Mouse (Mus musculus) limb, embryonic 10.5 days (tissue): ENCODE measurements around the gene Usp32. TPM values are rescaled to one million over a fixed set of nuclear protein-coding genes. Genes with fewer than 3 reads are reported as not detected.

Source experiments
- DNase-seq: peaks from one replicate; pipeline ENCODE4 v3.0.0-alpha.2; 2017; ENCODE audit warnings: low spot score
- H3K27ac ChIP-seq: fragments of 300-500 bp; sonication (generic); 2 replicates; pipeline ENCODE4 v1.5.1; 2016; ENCODE audit warnings: mild to moderate bottlenecking
- H3K27me3 ChIP-seq: fragments of 300-500 bp; sonication (generic); 2 replicates; pipeline ENCODE4 v1.6.1; 2016; ENCODE audit warnings: low read depth, mild to moderate bottlenecking; ENCODE audit not compliant: poor library complexity, severe bottlenecking
- H3K36me3 ChIP-seq: fragments of 300-500 bp; sonication (generic); 2 replicates; pipeline ENCODE4 v1.6.1; 2016; ENCODE audit warnings: mild to moderate bottlenecking, moderate library complexity
- H3K4me1 ChIP-seq: fragments of 300-500 bp; sonication (generic); 2 replicates; pipeline ENCODE4 v1.6.1; 2016
- H3K4me3 ChIP-seq: fragments of 300-500 bp; sonication (generic); 2 replicates; pipeline ENCODE4 v1.5.1; 2016; ENCODE audit warnings: mild to moderate bottlenecking, moderate library complexity
- H3K9me3 ChIP-seq: fragments of 300-500 bp; sonication (generic); replicated peaks from 2 replicates; pipeline ENCODE4 v1.6.1; 2016; ENCODE audit warnings: mild to moderate bottlenecking
- WGBS: fragments of 180-500 bp; shearing (Covaris S2); methylation state at CpG from one replicate; pipeline ENCODE4 v1.1.7; 2016; 5-methylcytosine and 5-hydroxymethylcytosine counted together
- polyA plus RNA-seq: library from polyadenylated mRNA; unstranded; fragments of >200 nt; fragmentation: Nextera tagmentation; extraction: Ambion mirVana; gene quantifications from 2 replicates; pipeline ENCODE4 v1.2.1, GENCODE M21; 2016

Usp32 gene
- polyA plus RNA-seq, 1 experiment from 2014 or later: 4.5 TPM

- Histone ChIP-seq H3K27ac (peak overlapping the region; percentile 71), H3K27me3 (no peaks in the 10 kb centered on the region), H3K9me3 (no peaks in the 10 kb centered on the region), H3K36me3 (no peaks in the 10 kb centered on the region), H3K4me3 (no peak overlapping the region), H3K4me1 (peaks cover 25% of the 10 kb centered on the region)
- DNase-seq: peak; percentile 62
- 33% methylated on average over 5 of the region's 5 CpGs for WGBS
Observed at GRCm38 (mm10) chr11:84967113-84967512, 172.8 kb downstream of the Usp32 start.

GRCm38 (mm10) chr11:84966696-84967095, 173.3 kb downstream of the Usp32 start:
- WGBS: 81% methylated on average over 4 of the region's 4 CpGs
- H3K27me3 ChIP-seq: no peaks in the 10 kb centered on the region

GRCm38 (mm10) chr11:84963556-84963955, 176.4 kb downstream of the Usp32 start:
- Histone ChIP-seq H3K4me1 (peaks cover 37% of the 10 kb centered on the region), H3K9me3 (no peaks in the 10 kb centered on the region), H3K4me3 (no peak overlapping the region), H3K27me3 (peaks cover 17% of the 10 kb centered on the region), H3K36me3 (no peaks in the 10 kb centered on the region), H3K27ac (no peak overlapping the region)
- DNase-seq: no peak
- 79% methylated on average over 3 of the region's 3 CpGs for WGBS

More at GRCm38 (mm10) chr11:84966696-84967095, 173.3 kb downstream of the Usp32 start:
- no peaks in the 10 kb centered on the region for H3K9me3 ChIP-seq
- peaks cover 21% of the 10 kb centered on the region for H3K4me1 ChIP-seq
- no peak for DNase-seq
- no peaks in the 10 kb centered on the region for H3K36me3 ChIP-seq
- H3K27ac ChIP-seq: peak overlapping the region; percentile 71
- H3K4me3 ChIP-seq: no peak overlapping the region

DNA sequence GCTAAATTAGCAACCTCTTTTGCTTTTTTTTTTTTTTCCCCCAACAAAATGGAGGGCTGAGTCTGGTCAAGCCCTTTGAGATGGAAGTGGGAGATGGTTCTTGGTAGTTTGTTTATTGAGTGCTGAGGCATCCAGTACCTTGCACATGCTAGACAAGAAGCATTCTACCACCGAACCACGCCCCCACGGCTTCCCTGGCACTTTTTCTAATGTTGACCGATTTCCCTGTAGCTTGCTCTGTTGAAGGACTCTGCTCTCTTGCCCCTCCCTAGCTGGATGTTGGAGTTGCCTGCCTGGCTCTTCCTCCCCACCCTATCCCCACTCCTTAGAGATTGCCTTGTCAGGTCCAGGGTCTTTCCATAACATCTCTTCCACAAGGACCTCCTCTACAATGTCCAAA, 177.4 kb downstream of the Usp32 start:
- DNase-seq: no peak
- H3K4me1 ChIP-seq: peaks cover 39% of the 10 kb centered on the region
- 96% methylated on average over 4 of the region's 4 CpGs for WGBS
- no peak overlapping the region for H3K4me3 ChIP-seq
- H3K9me3 ChIP-seq: no peaks in the 10 kb centered on the region
- no peaks in the 10 kb centered on the region for H3K36me3 ChIP-seq
- H3K27me3 ChIP-seq: peaks cover 27% of the 10 kb centered on the region
- no peak overlapping the region for H3K27ac ChIP-seq

DNA sequence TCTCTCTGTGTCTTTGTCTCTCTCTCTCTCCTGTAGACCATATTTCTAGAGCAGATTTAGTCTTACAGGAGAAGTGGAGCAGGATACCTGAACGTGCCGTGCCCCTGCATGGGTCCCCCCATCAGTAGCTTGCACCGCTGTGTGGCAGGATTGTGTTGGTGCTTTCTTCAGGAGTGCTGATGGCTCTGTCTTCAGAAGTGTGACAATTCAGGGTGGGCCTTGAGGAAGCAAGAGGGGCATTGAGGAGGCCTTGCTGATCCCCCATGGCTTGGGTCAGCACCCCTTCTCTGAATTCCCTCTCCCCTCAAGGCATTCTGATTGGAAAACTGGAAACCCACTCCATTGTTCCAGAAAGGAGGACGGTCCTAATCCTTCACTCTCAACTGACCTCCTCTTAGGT, 178.4 kb downstream of the Usp32 start:
- no peak overlapping the region for H3K27ac ChIP-seq
- DNase-seq: no peak
- H3K4me1 ChIP-seq: peaks cover 34% of the 10 kb centered on the region
- peaks cover 37% of the 10 kb centered on the region for H3K27me3 ChIP-seq
- H3K9me3 ChIP-seq: no peaks in the 10 kb centered on the region
- 92% methylated on average over 4 of the region's 4 CpGs for WGBS
- no peak overlapping the region for H3K4me3 ChIP-seq
- H3K36me3 ChIP-seq: no peaks in the 10 kb centered on the region

GRCm38 (mm10) chr11:84960780-84961179, 179.2 kb downstream of the Usp32 start:
- Histone ChIP-seq H3K27ac (no peak overlapping the region), H3K27me3 (peaks cover 45% of the 10 kb centered on the region), H3K36me3 (no peaks in the 10 kb centered on the region), H3K4me3 (no peak overlapping the region), H3K4me1 (peaks cover 30% of the 10 kb centered on the region), H3K9me3 (no peaks in the 10 kb centered on the region)
- no peak for DNase-seq
- WGBS: 77% methylated on average over 6 of the region's 6 CpGs

DNA sequence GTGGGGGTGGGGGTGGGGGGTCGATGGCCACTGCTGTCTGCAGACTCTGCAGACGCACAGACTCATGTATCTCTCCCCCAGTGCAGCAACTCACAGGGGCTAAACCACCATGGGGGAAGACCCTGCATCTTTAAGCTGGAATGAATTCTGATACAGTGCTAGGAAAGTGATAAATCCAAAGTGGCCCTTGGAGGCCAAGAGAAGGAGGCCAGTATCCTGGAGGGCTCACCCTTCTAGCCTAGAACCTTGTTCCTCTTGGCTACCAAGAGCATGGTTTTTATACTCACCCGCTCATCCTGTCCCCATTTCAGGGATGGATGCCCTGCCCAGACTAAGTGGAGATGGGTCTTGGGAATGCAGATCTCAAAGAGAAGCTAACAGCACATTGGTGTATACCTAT, 179.7 kb downstream of the Usp32 start:
- 0 out of 2 replicates have a peak overlapping the region, but pooled peaks have one; percentile 11 for H3K4me3 ChIP-seq
- peaks cover 46% of the 10 kb centered on the region for H3K27me3 ChIP-seq
- no peaks in the 10 kb centered on the region for H3K9me3 ChIP-seq
- peak overlapping the region; percentile 50 for H3K27ac ChIP-seq
- H3K36me3 ChIP-seq: no peaks in the 10 kb centered on the region
- 42% methylated on average over 3 of the region's 3 CpGs for WGBS
- peaks cover 30% of the 10 kb centered on the region for H3K4me1 ChIP-seq
- no peak for DNase-seq

DNA sequence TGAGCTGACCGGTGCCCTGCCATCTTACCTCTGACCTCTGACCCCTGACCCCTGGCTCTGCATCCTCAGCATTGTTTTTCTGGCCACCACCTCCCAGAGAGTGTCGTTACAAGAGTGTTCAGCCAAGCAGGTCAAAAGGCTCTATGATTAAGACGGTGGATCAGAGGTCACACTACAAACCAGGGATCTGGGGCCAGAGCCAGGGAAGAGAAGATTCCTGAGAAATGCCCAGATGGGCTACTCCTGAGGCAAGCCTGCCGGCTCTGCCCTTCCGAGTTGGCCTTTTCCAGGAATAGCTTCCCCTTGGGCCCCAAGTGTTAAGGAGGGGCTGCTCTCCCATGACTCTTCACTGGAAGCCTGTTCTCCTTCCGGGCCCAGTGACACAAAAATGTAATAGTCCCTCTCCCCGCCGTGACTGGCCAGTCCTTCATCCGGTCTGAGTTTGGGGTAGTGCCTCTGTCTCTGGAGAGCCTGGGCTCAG, 180.2 kb downstream of the Usp32 start:
- Histone ChIP-seq H3K9me3 (no peaks in the 10 kb centered on the region), H3K4me1 (peaks cover 30% of the 10 kb centered on the region), H3K4me3 (0 out of 2 replicates have a peak overlapping the region, but pooled peaks have one; percentile 11), H3K27ac (peak overlapping the region; percentile 50), H3K36me3 (no peaks in the 10 kb centered on the region), H3K27me3 (peaks cover 46% of the 10 kb centered on the region)
- DNase-seq: no peak
- WGBS: 5% methylated on average over 9 of the region's 9 CpGs

- Histone ChIP-seq H3K4me3 (no peak overlapping the region), H3K27me3 (peaks cover 46% of the 10 kb centered on the region)
- DNase-seq: no peak
Observed at GRCm38 (mm10) chr11:84959181-84959580, 180.8 kb downstream of the Usp32 start.

DNA sequence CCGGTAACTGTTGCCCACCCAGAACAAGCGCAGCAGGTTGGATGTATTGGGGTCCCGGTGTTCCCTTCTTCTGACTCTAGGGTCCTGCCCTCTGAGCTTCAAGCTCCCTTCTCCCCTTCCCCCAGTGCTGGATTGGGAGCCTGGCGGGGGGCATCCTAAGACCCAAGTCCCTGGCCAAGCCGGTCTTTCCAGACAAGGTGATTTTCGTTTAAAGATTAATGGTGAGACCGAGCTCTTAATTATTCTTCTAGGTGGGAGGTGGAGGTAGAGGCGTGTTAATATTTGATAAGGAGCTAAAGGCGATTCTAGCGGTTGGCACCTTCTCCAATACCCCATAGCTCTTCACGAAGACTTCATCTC, 181.7 kb downstream of the Usp32 start:
- no peaks in the 10 kb centered on the region for H3K36me3 ChIP-seq
- H3K4me1 ChIP-seq: peaks cover 30% of the 10 kb centered on the region
- H3K9me3 ChIP-seq: no peaks in the 10 kb centered on the region
- 3% methylated on average over 11 of the region's 11 CpGs for WGBS
- H3K4me3 ChIP-seq: peak overlapping the region; percentile 45
- H3K27ac ChIP-seq: no peak overlapping the region
- peaks cover 46% of the 10 kb centered on the region for H3K27me3 ChIP-seq
- no peak for DNase-seq

More at GRCm38 (mm10) chr11:84959181-84959580, 180.8 kb downstream of the Usp32 start:
- no peaks in the 10 kb centered on the region for H3K9me3 ChIP-seq
- 39% methylated on average over 5 of the region's 5 CpGs for WGBS
- no peak overlapping the region for H3K27ac ChIP-seq
- peaks cover 30% of the 10 kb centered on the region for H3K4me1 ChIP-seq
- no peaks in the 10 kb centered on the region for H3K36me3 ChIP-seq

DNA sequence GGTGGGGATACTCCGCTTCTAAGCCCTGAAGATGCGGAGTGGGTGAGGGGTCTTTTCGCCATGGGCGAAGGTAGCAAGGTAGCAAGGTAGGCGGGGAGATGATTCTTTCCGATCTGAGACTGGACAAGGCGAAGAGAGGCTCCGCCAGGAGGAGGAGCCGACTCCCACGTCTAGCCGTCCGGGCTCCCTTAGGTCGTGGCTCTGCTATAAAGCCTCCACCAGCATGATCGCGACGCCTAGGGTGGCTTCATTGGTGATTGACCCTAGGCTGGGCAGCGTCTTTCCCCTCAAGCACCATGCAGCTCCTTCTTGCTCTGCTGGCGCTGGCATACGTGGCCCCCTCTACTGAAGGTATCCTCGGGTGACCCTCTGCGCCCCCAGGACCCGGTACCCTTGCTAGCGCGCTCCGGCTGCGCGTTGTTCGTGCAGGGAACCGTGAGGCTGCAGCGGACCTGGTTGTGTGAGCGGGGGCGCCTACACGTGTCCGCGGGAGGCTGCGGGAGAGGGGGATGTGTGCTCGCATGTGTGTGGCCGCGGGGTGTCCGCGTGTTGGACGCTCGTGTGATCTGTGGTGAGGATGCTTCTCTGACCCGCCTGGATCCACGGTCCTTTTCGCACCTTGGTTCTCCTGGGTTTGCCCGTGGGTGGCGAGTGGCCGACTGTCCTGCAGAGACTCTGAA, 182.2 kb downstream of the Usp32 start, which contains the start of gene Car4:
TSS of gene Car4 (plus strand) at position 196 of the 680 bp plus-strand sequence.
- peak; percentile 53 for DNase-seq
- peaks cover 46% of the 10 kb centered on the region for H3K27me3 ChIP-seq
- WGBS: under 1% methylated on average over 49 of the region's 49 CpGs

GRCm38 (mm10) chr11:84957171-84957570, 182.8 kb downstream of the Usp32 start:
- WGBS: 6% methylated on average over 15 of the region's 15 CpGs
- Histone ChIP-seq H3K9me3 (no peaks in the 10 kb centered on the region), H3K36me3 (no peaks in the 10 kb centered on the region), H3K4me1 (peaks cover 30% of the 10 kb centered on the region), H3K4me3 (peak overlapping the region; percentile 45), H3K27ac (no peak overlapping the region), H3K27me3 (peaks cover 46% of the 10 kb centered on the region)
- DNase-seq: no peak

More for the DNA sequence above, 182.2 kb downstream of the Usp32 start, which contains the start of gene Car4:
- Histone ChIP-seq H3K9me3 (no peaks in the 10 kb centered on the region), H3K36me3 (no peaks in the 10 kb centered on the region), H3K4me1 (peaks cover 30% of the 10 kb centered on the region), H3K27ac (no peak within 1 kb of the TSS), H3K4me3 (peak within 1 kb of the TSS; percentile 45)

DNA sequence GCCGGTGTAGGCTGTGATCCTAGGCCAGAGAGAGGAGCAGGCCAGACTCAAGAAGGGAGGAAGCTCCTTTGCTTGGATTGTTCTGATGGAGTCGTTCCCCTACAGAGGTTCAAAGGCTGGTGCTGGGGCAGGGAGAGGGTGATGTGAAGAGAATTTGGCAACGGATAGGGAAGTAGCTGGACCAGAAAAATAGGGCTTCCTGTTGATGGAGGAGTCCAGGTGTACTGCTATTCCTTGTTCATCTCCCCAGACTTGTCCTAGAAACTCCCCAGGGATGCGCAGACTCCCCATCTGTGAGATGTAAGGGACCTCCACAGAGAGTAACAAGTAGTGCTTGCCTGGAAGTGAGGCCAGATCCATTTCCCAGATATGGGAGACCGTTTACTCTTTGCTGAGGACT, 183.6 kb downstream of the Usp32 start:
- Histone ChIP-seq H3K36me3 (no peaks in the 10 kb centered on the region), H3K4me3 (no peak overlapping the region), H3K27me3 (peaks cover 46% of the 10 kb centered on the region), H3K4me1 (peaks cover 30% of the 10 kb centered on the region), H3K9me3 (no peaks in the 10 kb centered on the region), H3K27ac (no peak overlapping the region)
- WGBS: 32% methylated on average over 5 of the region's 5 CpGs
- DNase-seq: no peak
